Mouse (Mus musculus) frontal cortex, adult (tissue): ENCODE results near the gene Cbx6.

Experiments
- ATAC-seq: cut with Nextera tagmentation; 2 replicates; pipeline ENCODE4 v1.9.2; 2017; ENCODE audit warnings: mild to moderate bottlenecking, moderate library complexity, mixed read lengths; ENCODE audit not compliant: low TSS enrichment

The Cbx6 gene

GRCm38 (mm10) chr15:79803533-79804351 lies 30.7 kb downstream of the Cbx6 start:
- ATAC-seq = peak; percentile 35

- ATAC-seq = no peak
These were observed 32.2 kb downstream of the Cbx6 start for GRCm38 (mm10) chr15:79802304-79802703.

- ATAC-seq = no peak
These were observed 32.8 kb downstream of the Cbx6 start for GRCm38 (mm10) chr15:79801646-79802045.

GRCm38 (mm10) chr15:79800701-79801100 lies 33.8 kb downstream of the Cbx6 start:
- ATAC-seq = no peak

- ATAC-seq = peak; percentile 32; the same call in 1 of the 2 replicates
These were observed 35.9 kb downstream of the Cbx6 start for GRCm38 (mm10) chr15:79798591-79798990.

GRCm38 (mm10) chr15:79797680-79798079 lies 36.8 kb downstream of the Cbx6 start:
- ATAC-seq = peak; percentile 11; the same call in 1 of the 2 replicates

- no peak for ATAC-seq
These were observed 37.4 kb downstream of the Cbx6 start for GRCm38 (mm10) chr15:79797096-79797495.

GRCm38 (mm10) chr15:79796256-79796655 lies 38.2 kb downstream of the Cbx6 start:
- ATAC-seq = peak; percentile 28

GRCm38 (mm10) chr15:79794173-79794572 lies 40.3 kb downstream of the Cbx6 start:
- ATAC-seq = no peak

GRCm38 (mm10) chr15:79793076-79793475 lies 41.4 kb downstream of the Cbx6 start:
- ATAC-seq = no peak

GRCm38 (mm10) chr15:79792455-79792854 lies 42.0 kb downstream of the Cbx6 start:
- ATAC-seq = no peak

GRCm38 (mm10) chr15:79791502-79791901 lies 43.0 kb downstream of the Cbx6 start:
- no peak for ATAC-seq

GRCm38 (mm10) chr15:79790905-79791304 lies 43.6 kb downstream of the Cbx6 start:
- ATAC-seq = no peak

- no peak for ATAC-seq
These were observed 44.4 kb downstream of the Cbx6 start for GRCm38 (mm10) chr15:79790111-79790510.

GRCm38 (mm10) chr15:79787815-79788214 lies 46.7 kb downstream of the Cbx6 start:
- 0 out of 2 replicates have a peak, but pooled peaks have one; percentile 10 for ATAC-seq

- ATAC-seq = no peak
These were observed 49.4 kb downstream of the Cbx6 start for GRCm38 (mm10) chr15:79785056-79785455.

GRCm38 (mm10) chr15:79777749-79778148 lies 56.7 kb downstream of the Cbx6 start, which contains the start of gene Dnal4:
TSS of gene Dnal4 (minus strand) at chr15:79777849.
- ATAC-seq = no peak

- ATAC-seq = no peak
These were observed 58.8 kb downstream of the Cbx6 start for GRCm38 (mm10) chr15:79775662-79776061.

GRCm38 (mm10) chr15:79774117-79775027 lies 60.1 kb downstream of the Cbx6 start:
- peak; percentile 91 for ATAC-seq
